Mouse (Mus musculus) neural tube, embryonic 12.5 days (tissue): ENCODE measurements around the gene Rmnd5a. TPM values are rescaled to one million over a fixed set of nuclear protein-coding genes. Genes with fewer than 3 reads are reported as not detected.

ENCODE experiments used
- ATAC-seq: fragments of 200-750 bp; cut with Nextera tagmentation; 2 replicates; pipeline ENCODE4 v1.8.0; 2017; ENCODE audit warnings: low read depth, mild to moderate bottlenecking, moderate TSS enrichment, moderate library complexity; ENCODE audit not compliant: low FRiP score
- H3K27ac ChIP-seq: fragments of 300-500 bp; sonication (generic); 2 replicates; pipeline ENCODE4 v1.5.1; 2016
- H3K27me3 ChIP-seq: fragments of 300-500 bp; sonication (generic); replicated peaks from 2 replicates; pipeline ENCODE4 v1.6.1; 2016; ENCODE audit warnings: mild to moderate bottlenecking
- H3K36me3 ChIP-seq: fragments of 300-500 bp; sonication (generic); 2 replicates; pipeline ENCODE4 v1.6.1; 2016; ENCODE audit warnings: mild to moderate bottlenecking
- H3K4me1 ChIP-seq: fragments of 300-500 bp; sonication (generic); 2 replicates; pipeline ENCODE4 v1.6.1; 2016
- H3K4me2 ChIP-seq: fragments of 300-500 bp; sonication (generic); replicated peaks from 2 replicates; pipeline ENCODE4 v1.6.1; 2016; ENCODE audit warnings: mild to moderate bottlenecking
- H3K4me3 ChIP-seq: fragments of 300-500 bp; sonication (generic); 2 replicates; pipeline ENCODE4 v1.5.1; 2016
- H3K9ac ChIP-seq: fragments of 300-500 bp; sonication (generic); 2 replicates; pipeline ENCODE4 v1.6.1; 2016; ENCODE audit warnings: mild to moderate bottlenecking
- H3K9me3 ChIP-seq: fragments of 300-500 bp; sonication (generic); 2 replicates; pipeline ENCODE4 v1.6.1; 2016; ENCODE audit warnings: mild to moderate bottlenecking
- WGBS: fragments of 180-500 bp; shearing (Covaris S2); methylation state at CpG from one replicate; pipeline ENCODE4 v1.1.7; 2016; 5-methylcytosine and 5-hydroxymethylcytosine counted together
- polyA plus RNA-seq: library from polyadenylated mRNA; unstranded; fragments of >200 nt; fragmentation: Nextera tagmentation; extraction: Ambion mirVana; gene quantifications from 2 replicates; pipeline ENCODE4 v1.2.1, GENCODE M21; 2016

Rmnd5a gene
- polyA plus RNA-seq, 1 experiment from 2014 or later, result 17.4 TPM

GRCm38 (mm10) chr6:71396016-71396415, 44.4 kb downstream of the Rmnd5a start:
- ATAC-seq, result no peak
- Histone ChIP-seq H3K4me1 (no peaks in the 10 kb centered on the region), H3K9ac (no peak overlapping the region), H3K4me2 (no peak overlapping the region), H3K4me3 (no peak overlapping the region), H3K36me3 (peaks cover 37% of the 10 kb centered on the region), H3K9me3 (no peaks in the 10 kb centered on the region), H3K27ac (no peak overlapping the region), H3K27me3 (no peaks in the 10 kb centered on the region)
- 92% methylated on average over 1 of the region's 1 CpGs for WGBS

- Histone ChIP-seq H3K27ac (no peak overlapping the region), H3K4me1 (no peaks in the 10 kb centered on the region), H3K4me3 (no peak overlapping the region), H3K27me3 (no peaks in the 10 kb centered on the region), H3K9me3 (no peaks in the 10 kb centered on the region), H3K4me2 (no peak overlapping the region), H3K36me3 (peaks cover 29% of the 10 kb centered on the region), H3K9ac (no peak overlapping the region)
- WGBS, result 94% methylated on average over 2 of the region's 2 CpGs
- ATAC-seq, result no peak
These were observed 49.9 kb downstream of the Rmnd5a start for GRCm38 (mm10) chr6:71390496-71390895.

- WGBS, result 95% methylated on average over 5 of the region's 5 CpGs
- H3K27me3 ChIP-seq, result no peaks in the 10 kb centered on the region
- H3K4me2 ChIP-seq, result no peak overlapping the region
- H3K4me3 ChIP-seq, result no peak overlapping the region
- no peak overlapping the region for H3K27ac ChIP-seq
- H3K9ac ChIP-seq, result no peak overlapping the region
- ATAC-seq, result no peak
- no peaks in the 10 kb centered on the region for H3K4me1 ChIP-seq
- no peaks in the 10 kb centered on the region for H3K9me3 ChIP-seq
- H3K36me3 ChIP-seq, result no peaks in the 10 kb centered on the region
These were observed 58.8 kb downstream of the Rmnd5a start for GRCm38 (mm10) chr6:71381654-71382053.

- Histone ChIP-seq H3K27ac (no peak overlapping the region), H3K27me3 (no peaks in the 10 kb centered on the region), H3K4me3 (no peak overlapping the region), H3K9me3 (no peaks in the 10 kb centered on the region), H3K9ac (no peak overlapping the region), H3K4me1 (no peaks in the 10 kb centered on the region), H3K4me2 (no peak overlapping the region), H3K36me3 (no peaks in the 10 kb centered on the region)
- no peak for ATAC-seq
- WGBS, result 96% methylated on average over 13 of the region's 13 CpGs
These were observed 63.7 kb downstream of the Rmnd5a start for GRCm38 (mm10) chr6:71376711-71377110.

- Histone ChIP-seq H3K4me3 (no peak overlapping the region), H3K9me3 (no peaks in the 10 kb centered on the region), H3K36me3 (no peaks in the 10 kb centered on the region), H3K4me1 (no peaks in the 10 kb centered on the region), H3K9ac (no peak overlapping the region), H3K27me3 (no peaks in the 10 kb centered on the region), H3K4me2 (no peak overlapping the region), H3K27ac (no peak overlapping the region)
- no peak for ATAC-seq
- WGBS, result 67% methylated on average over 2 of the region's 2 CpGs
These were observed 65.5 kb downstream of the Rmnd5a start for GRCm38 (mm10) chr6:71374921-71375320.

GRCm38 (mm10) chr6:71374311-71374829, 66.1 kb downstream of the Rmnd5a start:
- H3K4me2 ChIP-seq, result no peak overlapping the region
- H3K27me3 ChIP-seq, result no peaks in the 10 kb centered on the region
- H3K36me3 ChIP-seq, result no peaks in the 10 kb centered on the region
- WGBS, result 93% methylated on average over 19 of the region's 19 CpGs
- no peak overlapping the region for H3K27ac ChIP-seq
- no peak for ATAC-seq
- H3K4me3 ChIP-seq, result no peak overlapping the region
- no peaks in the 10 kb centered on the region for H3K9me3 ChIP-seq
- no peak overlapping the region for H3K9ac ChIP-seq
- no peaks in the 10 kb centered on the region for H3K4me1 ChIP-seq

GRCm38 (mm10) chr6:71373249-71373775, 67.1 kb downstream of the Rmnd5a start, which contains the start of gene Cd8a:
Gene Cd8a (plus strand): TSS chr6:71373427.
- Histone ChIP-seq H3K27ac (no peak within 1 kb of the TSS), H3K4me3 (no peak within 1 kb of the TSS), H3K4me1 (no peaks in the 10 kb centered on the region), H3K27me3 (no peaks in the 10 kb centered on the region), H3K36me3 (no peaks in the 10 kb centered on the region), H3K9me3 (no peaks in the 10 kb centered on the region), H3K9ac (no peak within 1 kb of the TSS), H3K4me2 (no peak within 1 kb of the TSS)
- WGBS, result 82% methylated on average over 14 of the region's 14 CpGs
- ATAC-seq, result no peak

GRCm38 (mm10) chr6:71372041-71372720, 68.3 kb downstream of the Rmnd5a start:
- Histone ChIP-seq H3K36me3 (no peaks in the 10 kb centered on the region), H3K9me3 (no peaks in the 10 kb centered on the region), H3K27me3 (no peaks in the 10 kb centered on the region), H3K27ac (no peak overlapping the region), H3K4me2 (no peak overlapping the region), H3K4me3 (no peak overlapping the region), H3K4me1 (no peaks in the 10 kb centered on the region), H3K9ac (no peak overlapping the region)
- ATAC-seq, result no peak
- 91% methylated on average over 5 of the region's 5 CpGs for WGBS

- H3K9me3 ChIP-seq, result no peaks in the 10 kb centered on the region
- no peak overlapping the region for H3K4me3 ChIP-seq
- H3K9ac ChIP-seq, result no peak overlapping the region
- H3K27me3 ChIP-seq, result no peaks in the 10 kb centered on the region
- no peaks in the 10 kb centered on the region for H3K36me3 ChIP-seq
- 87% methylated on average over 5 of the region's 5 CpGs for whole genome bisulfite sequencing
- no peak overlapping the region for H3K27ac ChIP-seq
- H3K4me2 ChIP-seq, result no peak overlapping the region
- H3K4me1 ChIP-seq, result no peaks in the 10 kb centered on the region
- ATAC-seq, result no peak
These were observed 69.3 kb downstream of the Rmnd5a start for GRCm38 (mm10) chr6:71371085-71371605.

GRCm38 (mm10) chr6:71369416-71369815, 71.0 kb downstream of the Rmnd5a start:
- H3K4me1 ChIP-seq, result no peaks in the 10 kb centered on the region
- H3K27ac ChIP-seq, result no peak overlapping the region
- no peak overlapping the region for H3K4me3 ChIP-seq
- no peaks in the 10 kb centered on the region for H3K36me3 ChIP-seq
- no peaks in the 10 kb centered on the region for H3K9me3 ChIP-seq
- no peak overlapping the region for H3K4me2 ChIP-seq
- H3K27me3 ChIP-seq, result no peaks in the 10 kb centered on the region
- 93% methylated on average over 6 of the region's 6 CpGs for WGBS
- H3K9ac ChIP-seq, result no peak overlapping the region
- no peak for ATAC-seq

GRCm38 (mm10) chr6:71363995-71364394, 76.4 kb downstream of the Rmnd5a start:
- Histone ChIP-seq H3K36me3 (no peaks in the 10 kb centered on the region), H3K9ac (no peak overlapping the region), H3K27me3 (no peaks in the 10 kb centered on the region), H3K9me3 (no peaks in the 10 kb centered on the region), H3K27ac (no peak overlapping the region), H3K4me1 (no peaks in the 10 kb centered on the region), H3K4me3 (no peak overlapping the region), H3K4me2 (no peak overlapping the region)
- WGBS, result 79% methylated on average over 2 of the region's 2 CpGs
- no peak for ATAC-seq

GRCm38 (mm10) chr6:71361156-71361670, 79.2 kb downstream of the Rmnd5a start:
- Histone ChIP-seq H3K27ac (no peak overlapping the region), H3K4me1 (no peaks in the 10 kb centered on the region), H3K36me3 (no peaks in the 10 kb centered on the region), H3K4me3 (no peak overlapping the region), H3K9ac (no peak overlapping the region), H3K27me3 (no peaks in the 10 kb centered on the region), H3K4me2 (no peak overlapping the region), H3K9me3 (no peaks in the 10 kb centered on the region)
- 91% methylated on average over 10 of the region's 10 CpGs for WGBS
- no peak for ATAC-seq
